Mouse (Mus musculus): ENCODE data around the gene Gstt3. TPM values are rescaled to one million over a fixed set of nuclear protein-coding genes. Genes with fewer than 3 reads are reported as not detected.

Gene Gstt3
- 0.67 and 1.2 TPM in 2 replicates for polyA plus RNA-seq (2014; fragmentation: Nextera tagmentation; extraction: Ambion mirVana)

GRCm38 (mm10) chr10:75780769-75781578 is at the start of gene Gstt3, which contains the start of gene Gm20441:
Gene Gstt3 (minus strand): TSS chr10:75781414.
Gene Gm20441 (minus strand): TSS chr10:75780954.
- ATAC-seq, result peak; percentile 63

GRCm38 (mm10) chr10:75830275-75830670 is 49.1 kb upstream of the Gstt3 start:
- no peak overlapping the region for H3K4me3 ChIP-seq (ENCODE audit: low read depth, low read length)
- H3K27ac ChIP-seq (ENCODE audit: low read depth, low read length), result no peak overlapping the region
- H3K27me3 ChIP-seq (replicated peaks; ENCODE audit: control insufficient read depth, insufficient read depth, low read length), result no peaks in the 10 kb centered on the region; the same call in 1 of the 2 replicates
- no peaks in the 10 kb centered on the region for H3K9me3 ChIP-seq (replicated peaks; ENCODE audit: control insufficient read depth, low read length)
- ATAC-seq, result no peak
- H3K4me1 ChIP-seq (ENCODE audit: control insufficient read depth, insufficient read depth, low read length), result peaks cover 4% of the 10 kb centered on the region; the same call in 1 of the 2 replicates
- 95% methylated on average over 2 of the region's 2 CpGs for WGBS
- H3K9ac ChIP-seq (ENCODE audit: low read length), result no peak overlapping the region
- DNase-seq (ENCODE audit: low spot score), result no peak
- H3K36me3 ChIP-seq (ENCODE audit: control insufficient read depth, insufficient read depth, low read length), result no peaks in the 10 kb centered on the region
- no peak overlapping the region for H3K4me2 ChIP-seq (ENCODE audit: low read length)

More at GRCm38 (mm10) chr10:75780769-75781578, at the start of gene Gstt3, which contains the start of gene Gm20441:
- DNase-seq (ENCODE audit: low spot score), result peak; percentile 45
- H3K4me3 ChIP-seq (ENCODE audit: low read depth, low read length), result peak within 1 kb of the TSS; percentile 26
- H3K36me3 ChIP-seq (ENCODE audit: control insufficient read depth, insufficient read depth, low read length), result no peaks in the 10 kb centered on the region
- H3K9me3 ChIP-seq (replicated peaks; ENCODE audit: control insufficient read depth, low read length), result no peaks in the 10 kb centered on the region
- peaks cover 10% of the 10 kb centered on the region; the same call in 1 of the 2 replicates for H3K27me3 ChIP-seq (replicated peaks; ENCODE audit: control insufficient read depth, insufficient read depth, low read length)
- H3K27ac ChIP-seq (ENCODE audit: low read depth, low read length), result no peak within 1 kb of the TSS
- WGBS, result under 1% methylated on average over 28 of the region's 28 CpGs
- H3K4me1 ChIP-seq (ENCODE audit: control insufficient read depth, insufficient read depth, low read length), result peaks cover 9% of the 10 kb centered on the region; the same call in 1 of the 2 replicates
- peak within 1 kb of the TSS; percentile 56 for H3K4me2 ChIP-seq (ENCODE audit: low read length)
- peak within 1 kb of the TSS; percentile 58 for H3K9ac ChIP-seq (ENCODE audit: low read length)

GRCm38 (mm10) chr10:75829529-75830274 is 48.5 kb upstream of the Gstt3 start:
- no peak for DNase-seq (ENCODE audit: low spot score)
- H3K4me3 ChIP-seq (ENCODE audit: low read depth, low read length), result no peak overlapping the region
- H3K27ac ChIP-seq (ENCODE audit: low read depth, low read length), result no peak overlapping the region
- H3K4me1 ChIP-seq (ENCODE audit: control insufficient read depth, insufficient read depth, low read length), result peaks cover 4% of the 10 kb centered on the region; the same call in 1 of the 2 replicates
- ATAC-seq, result no peak
- H3K9ac ChIP-seq (ENCODE audit: low read length), result no peak overlapping the region
- H3K36me3 ChIP-seq (ENCODE audit: control insufficient read depth, insufficient read depth, low read length), result no peaks in the 10 kb centered on the region
- WGBS, result 88% methylated on average over 2 of the region's 2 CpGs
- H3K4me2 ChIP-seq (ENCODE audit: low read length), result no peak overlapping the region
- H3K9me3 ChIP-seq (replicated peaks; ENCODE audit: control insufficient read depth, low read length), result no peaks in the 10 kb centered on the region
- no peaks in the 10 kb centered on the region; the same call in 1 of the 2 replicates for H3K27me3 ChIP-seq (replicated peaks; ENCODE audit: control insufficient read depth, insufficient read depth, low read length)

GRCm38 (mm10) chr10:75828500-75828931 is 47.3 kb upstream of the Gstt3 start:
- Histone ChIP-seq H3K27ac (ENCODE audit: low read depth, low read length) (no peak overlapping the region), H3K36me3 (ENCODE audit: control insufficient read depth, insufficient read depth, low read length) (no peaks in the 10 kb centered on the region), H3K27me3 (replicated peaks; ENCODE audit: control insufficient read depth, insufficient read depth, low read length) (no peaks in the 10 kb centered on the region; the same call in 1 of the 2 replicates), H3K9ac (ENCODE audit: low read length) (no peak overlapping the region), H3K9me3 (replicated peaks; ENCODE audit: control insufficient read depth, low read length) (no peaks in the 10 kb centered on the region), H3K4me3 (ENCODE audit: low read depth, low read length) (no peak overlapping the region), H3K4me1 (ENCODE audit: control insufficient read depth, insufficient read depth, low read length) (no peaks in the 10 kb centered on the region), H3K4me2 (ENCODE audit: low read length) (no peak overlapping the region)
- ATAC-seq (peak; percentile 37; the same call in 1 of the 2 replicates), DNase-seq (ENCODE audit: low spot score) (peak; percentile 52)

- Histone ChIP-seq H3K27me3 (replicated peaks; ENCODE audit: control insufficient read depth, insufficient read depth, low read length) (no peaks in the 10 kb centered on the region; the same call in 1 of the 2 replicates), H3K4me1 (ENCODE audit: control insufficient read depth, insufficient read depth, low read length) (no peaks in the 10 kb centered on the region), H3K36me3 (ENCODE audit: control insufficient read depth, insufficient read depth, low read length) (no peaks in the 10 kb centered on the region), H3K27ac (ENCODE audit: low read depth, low read length) (no peak overlapping the region), H3K4me3 (ENCODE audit: low read depth, low read length) (no peak overlapping the region), H3K4me2 (ENCODE audit: low read length) (no peak overlapping the region), H3K9ac (ENCODE audit: low read length) (no peak overlapping the region), H3K9me3 (replicated peaks; ENCODE audit: control insufficient read depth, low read length) (no peaks in the 10 kb centered on the region)
- no peak for DNase-seq (ENCODE audit: low spot score)
- no peak for ATAC-seq
- 95% methylated on average over 4 of the region's 4 CpGs for WGBS
Observed at GRCm38 (mm10) chr10:75827668-75828360, 46.6 kb upstream of the Gstt3 start.

- H3K9ac ChIP-seq (ENCODE audit: low read length), result no peak overlapping the region
- 91% methylated on average over 4 of the region's 4 CpGs for WGBS
- DNase-seq (ENCODE audit: low spot score) (no peak), ATAC-seq (no peak)
- H3K4me2 ChIP-seq (ENCODE audit: low read length), result no peak overlapping the region
- H3K27me3 ChIP-seq (replicated peaks; ENCODE audit: control insufficient read depth, insufficient read depth, low read length), result no peaks in the 10 kb centered on the region
- no peaks in the 10 kb centered on the region for H3K4me1 ChIP-seq (ENCODE audit: control insufficient read depth, insufficient read depth, low read length)
- no peak overlapping the region for H3K27ac ChIP-seq (ENCODE audit: low read depth, low read length)
- H3K36me3 ChIP-seq (ENCODE audit: control insufficient read depth, insufficient read depth, low read length), result no peaks in the 10 kb centered on the region
- H3K4me3 ChIP-seq (ENCODE audit: low read depth, low read length), result no peak overlapping the region
- no peaks in the 10 kb centered on the region for H3K9me3 ChIP-seq (replicated peaks; ENCODE audit: control insufficient read depth, low read length)
Observed at GRCm38 (mm10) chr10:75824530-75824929, 43.3 kb upstream of the Gstt3 start.

- H3K36me3 ChIP-seq (ENCODE audit: control insufficient read depth, insufficient read depth, low read length), result no peaks in the 10 kb centered on the region
- H3K4me1 ChIP-seq (ENCODE audit: control insufficient read depth, insufficient read depth, low read length), result no peaks in the 10 kb centered on the region
- ATAC-seq (no peak), DNase-seq (ENCODE audit: low spot score) (no peak)
- no peak overlapping the region for H3K4me3 ChIP-seq (ENCODE audit: low read depth, low read length)
- no peaks in the 10 kb centered on the region for H3K9me3 ChIP-seq (replicated peaks; ENCODE audit: control insufficient read depth, low read length)
- no peak overlapping the region for H3K9ac ChIP-seq (ENCODE audit: low read length)
- no peak overlapping the region for H3K4me2 ChIP-seq (ENCODE audit: low read length)
- 88% methylated on average over 1 of the region's 1 CpGs for WGBS
- no peaks in the 10 kb centered on the region for H3K27me3 ChIP-seq (replicated peaks; ENCODE audit: control insufficient read depth, insufficient read depth, low read length)
- no peak overlapping the region for H3K27ac ChIP-seq (ENCODE audit: low read depth, low read length)
Observed at GRCm38 (mm10) chr10:75823782-75824181, 42.6 kb upstream of the Gstt3 start.

- no peaks in the 10 kb centered on the region for H3K27me3 ChIP-seq (replicated peaks; ENCODE audit: control insufficient read depth, insufficient read depth, low read length)
- no peak within 1 kb of the TSS for H3K4me3 ChIP-seq (ENCODE audit: low read depth, low read length)
- no peak within 1 kb of the TSS for H3K4me2 ChIP-seq (ENCODE audit: low read length)
- H3K9me3 ChIP-seq (replicated peaks; ENCODE audit: control insufficient read depth, low read length), result no peaks in the 10 kb centered on the region
- H3K9ac ChIP-seq (ENCODE audit: low read length), result no peak within 1 kb of the TSS
- WGBS, result 93% methylated on average over 2 of the region's 2 CpGs
- H3K4me1 ChIP-seq (ENCODE audit: control insufficient read depth, insufficient read depth, low read length), result no peaks in the 10 kb centered on the region
- DNase-seq (ENCODE audit: low spot score), result no peak
- no peak for ATAC-seq
- H3K27ac ChIP-seq (ENCODE audit: low read depth, low read length), result no peak within 1 kb of the TSS
- no peaks in the 10 kb centered on the region for H3K36me3 ChIP-seq (ENCODE audit: control insufficient read depth, insufficient read depth, low read length)
Observed at GRCm38 (mm10) chr10:75822443-75822842, 41.2 kb upstream of the Gstt3 start, which contains the start of gene Gstt4. Gene Gstt4 (minus strand): TSS chr10:75822543.
